Mouse (Mus musculus): Measurements from ENCODE around the gene Ugt1a1.

GRCm38 (mm10) chr1:88229566-88229965 lies 17.8 kb downstream of the Ugt1a1 start:
- TF ChIP-seq POLR2A (IDR thresholded peaks at IDR 0.05; ENCODE audit: borderline replicate concordance, insufficient read depth, low read length): no peak
- no peak for TF ChIP-seq CTCF (IDR thresholded peaks at IDR 0.05; ENCODE audit: borderline replicate concordance, insufficient read depth, low read depth, low read length)

All from cerebellum, adult 2 months (tissue).